Mouse (Mus musculus): Measurements from ENCODE around the gene Myl9. TPM values are rescaled to one million over a fixed set of nuclear protein-coding genes. Genes with fewer than 3 reads are reported as not detected.
A peak's percentile ranks its signal among the peaks of the same experiment; 100 is the strongest.

Gene Myl9
- total RNA-seq (2022), result 10 to 100 TPM; 37.2 to 58.6 (median 47.9) TPM

- DNase-seq, result no peak
Measured at GRCm38 (mm10) chr2:156774738-156775454, at the start of gene Myl9. Gene Myl9 (plus strand): TSS chr2:156775420.

- no peak for DNase-seq
Measured at GRCm38 (mm10) chr2:156726344-156726743, 48.9 kb upstream of the Myl9 start.

- no peak for DNase-seq
Measured at GRCm38 (mm10) chr2:156726878-156727277, 48.3 kb upstream of the Myl9 start.

- DNase-seq, result no peak
Measured at GRCm38 (mm10) chr2:156729537-156730469, 45.4 kb upstream of the Myl9 start.

- DNase-seq, result no peak
Measured at GRCm38 (mm10) chr2:156730501-156730921, 44.7 kb upstream of the Myl9 start.

GRCm38 (mm10) chr2:156731592-156731991 lies 43.6 kb upstream of the Myl9 start:
- DNase-seq, result no peak

- peak; percentile 69 for DNase-seq
Measured at GRCm38 (mm10) chr2:156732109-156732508, 43.1 kb upstream of the Myl9 start.

GRCm38 (mm10) chr2:156735761-156736335 lies 39.4 kb upstream of the Myl9 start:
- DNase-seq, result no peak

- DNase-seq, result no peak
Measured at GRCm38 (mm10) chr2:156736846-156737245, 38.4 kb upstream of the Myl9 start.

- DNase-seq, result peak; percentile 81
Measured at GRCm38 (mm10) chr2:156737976-156738375, 37.2 kb upstream of the Myl9 start.

- DNase-seq, result no peak
Measured at GRCm38 (mm10) chr2:156741265-156741664, 34.0 kb upstream of the Myl9 start.

GRCm38 (mm10) chr2:156741998-156742397 lies 33.2 kb upstream of the Myl9 start:
- DNase-seq, result no peak

- no peak for DNase-seq
Measured at GRCm38 (mm10) chr2:156743248-156743647, 32.0 kb upstream of the Myl9 start.

- no peak for DNase-seq
Measured at GRCm38 (mm10) chr2:156744414-156744813, 30.8 kb upstream of the Myl9 start.

GRCm38 (mm10) chr2:156747315-156747714 lies 27.9 kb upstream of the Myl9 start:
- DNase-seq, result no peak

GRCm38 (mm10) chr2:156749687-156750086 lies 25.5 kb upstream of the Myl9 start:
- DNase-seq, result no peak

GRCm38 (mm10) chr2:156756937-156757336 lies 18.3 kb upstream of the Myl9 start:
- DNase-seq, result no peak

- DNase-seq, result no peak
Measured at GRCm38 (mm10) chr2:156760843-156761505, 14.2 kb upstream of the Myl9 start.

- no peak for DNase-seq
Measured at GRCm38 (mm10) chr2:156761521-156762278, 13.5 kb upstream of the Myl9 start.

GRCm38 (mm10) chr2:156762499-156762898 lies 12.7 kb upstream of the Myl9 start:
- no peak for DNase-seq

GRCm38 (mm10) chr2:156763101-156763500 lies 12.1 kb upstream of the Myl9 start:
- peak; percentile 74 for DNase-seq

GRCm38 (mm10) chr2:156764022-156764421 lies 11.2 kb upstream of the Myl9 start:
- no peak for DNase-seq

All from adrenal gland, adult 8-10 months (tissue).